Mouse (Mus musculus): ENCODE measurements at regions not wholly inside any gene's neighbourhood (a gene's known extent, or its start where the extent isn't known, plus 50 kb on each side); places are given as distances from the start of the nearest gene placed in this dataset.

- TF ChIP-seq CTCF (IDR thresholded peaks at IDR 0.05; ENCODE audit: borderline replicate concordance, extremely low read depth, insufficient read depth, insufficient read length) (no peak), POLR2A (IDR thresholded peaks at IDR 0.05; ENCODE audit: borderline replicate concordance, extremely low read depth, insufficient read depth, insufficient read length, poor library complexity, severe bottlenecking) (no peak)
- DNase-seq (ENCODE audit: low read depth) = peak; percentile 18
Observed at GRCm38 (mm10) chr6:139210256-139210655, 291.5 kb downstream of the Rergl start.

GRCm38 (mm10) chr6:139198601-139199000 is 303.2 kb downstream of the Rergl start:
- DNase-seq (ENCODE audit: low read depth) = peak; percentile 15
- TF ChIP-seq POLR2A (IDR thresholded peaks at IDR 0.05; ENCODE audit: borderline replicate concordance, extremely low read depth, insufficient read depth, insufficient read length, poor library complexity, severe bottlenecking) = no peak
- no peak for TF ChIP-seq CTCF (IDR thresholded peaks at IDR 0.05; ENCODE audit: borderline replicate concordance, extremely low read depth, insufficient read depth, insufficient read length)

- no peak for DNase-seq (ENCODE audit: low read depth)
- TF ChIP-seq CTCF (IDR thresholded peaks at IDR 0.05; ENCODE audit: borderline replicate concordance, extremely low read depth, insufficient read depth, insufficient read length) = no peak
- TF ChIP-seq POLR2A (IDR thresholded peaks at IDR 0.05; ENCODE audit: borderline replicate concordance, extremely low read depth, insufficient read depth, insufficient read length, poor library complexity, severe bottlenecking) = no peak
Observed at GRCm38 (mm10) chr6:139186431-139186830, 315.3 kb downstream of the Rergl start.

GRCm38 (mm10) chr6:139160352-139160751 is 341.4 kb downstream of the Rergl start:
- TF ChIP-seq CTCF (IDR thresholded peaks at IDR 0.05; ENCODE audit: borderline replicate concordance, extremely low read depth, insufficient read depth, insufficient read length) (no peak), POLR2A (IDR thresholded peaks at IDR 0.05; ENCODE audit: borderline replicate concordance, extremely low read depth, insufficient read depth, insufficient read length, poor library complexity, severe bottlenecking) (no peak)
- no peak for DNase-seq (ENCODE audit: low read depth)

- no peak for DNase-seq (ENCODE audit: low read depth)
- TF ChIP-seq CTCF (IDR thresholded peaks at IDR 0.05; ENCODE audit: borderline replicate concordance, extremely low read depth, insufficient read depth, insufficient read length) (no peak), POLR2A (IDR thresholded peaks at IDR 0.05; ENCODE audit: borderline replicate concordance, extremely low read depth, insufficient read depth, insufficient read length, poor library complexity, severe bottlenecking) (no peak)
Observed at GRCm38 (mm10) chr6:139159741-139160140, 342.0 kb downstream of the Rergl start.

GRCm38 (mm10) chr6:139154802-139155201 is 347.0 kb downstream of the Rergl start:
- peak; percentile 44 for DNase-seq (ENCODE audit: low read depth)
- no peak for TF ChIP-seq CTCF (IDR thresholded peaks at IDR 0.05; ENCODE audit: borderline replicate concordance, extremely low read depth, insufficient read depth, insufficient read length)
- TF ChIP-seq POLR2A (IDR thresholded peaks at IDR 0.05; ENCODE audit: borderline replicate concordance, extremely low read depth, insufficient read depth, insufficient read length, poor library complexity, severe bottlenecking) = no peak

GRCm38 (mm10) chr6:139135693-139136092 is 366.1 kb downstream of the Rergl start:
- no peak for TF ChIP-seq POLR2A (IDR thresholded peaks at IDR 0.05; ENCODE audit: borderline replicate concordance, extremely low read depth, insufficient read depth, insufficient read length, poor library complexity, severe bottlenecking)
- TF ChIP-seq CTCF (IDR thresholded peaks at IDR 0.05; ENCODE audit: borderline replicate concordance, extremely low read depth, insufficient read depth, insufficient read length) = no peak

GRCm38 (mm10) chr6:139132083-139132679 is 369.6 kb downstream of the Rergl start:
- peak; percentile 52 for DNase-seq (ENCODE audit: low read depth)
- TF ChIP-seq POLR2A (IDR thresholded peaks at IDR 0.05; ENCODE audit: borderline replicate concordance, extremely low read depth, insufficient read depth, insufficient read length, poor library complexity, severe bottlenecking) (no peak), CTCF (IDR thresholded peaks at IDR 0.05; ENCODE audit: borderline replicate concordance, extremely low read depth, insufficient read depth, insufficient read length) (no peak)

More at GRCm38 (mm10) chr6:139135693-139136092, 366.1 kb downstream of the Rergl start:
- no peak for DNase-seq (ENCODE audit: low read depth)

GRCm38 (mm10) chr6:139108263-139108662 is 393.5 kb downstream of the Rergl start:
- no peak for TF ChIP-seq POLR2A (IDR thresholded peaks at IDR 0.05; ENCODE audit: borderline replicate concordance, extremely low read depth, insufficient read depth, insufficient read length, poor library complexity, severe bottlenecking)
- TF ChIP-seq CTCF (IDR thresholded peaks at IDR 0.05; ENCODE audit: borderline replicate concordance, extremely low read depth, insufficient read depth, insufficient read length) = no peak
- DNase-seq (ENCODE audit: low read depth) = no peak

GRCm38 (mm10) chr6:139103397-139103796 is 398.4 kb downstream of the Rergl start:
- no peak for DNase-seq (ENCODE audit: low read depth)
- TF ChIP-seq POLR2A (IDR thresholded peaks at IDR 0.05; ENCODE audit: borderline replicate concordance, extremely low read depth, insufficient read depth, insufficient read length, poor library complexity, severe bottlenecking) (no peak), CTCF (IDR thresholded peaks at IDR 0.05; ENCODE audit: borderline replicate concordance, extremely low read depth, insufficient read depth, insufficient read length) (no peak)

GRCm38 (mm10) chr6:139099273-139099672 is 402.5 kb downstream of the Rergl start:
- DNase-seq (ENCODE audit: low read depth) = no peak
- TF ChIP-seq CTCF (IDR thresholded peaks at IDR 0.05; ENCODE audit: borderline replicate concordance, extremely low read depth, insufficient read depth, insufficient read length) = no peak
- TF ChIP-seq POLR2A (IDR thresholded peaks at IDR 0.05; ENCODE audit: borderline replicate concordance, extremely low read depth, insufficient read depth, insufficient read length, poor library complexity, severe bottlenecking) = no peak

GRCm38 (mm10) chr6:139075433-139075832 is 417.1 kb upstream of the Igbp1b start:
- peak; percentile 59 for DNase-seq (ENCODE audit: low read depth)
- TF ChIP-seq POLR2A (IDR thresholded peaks at IDR 0.05; ENCODE audit: borderline replicate concordance, extremely low read depth, insufficient read depth, insufficient read length, poor library complexity, severe bottlenecking) = no peak
- no peak for TF ChIP-seq CTCF (IDR thresholded peaks at IDR 0.05; ENCODE audit: borderline replicate concordance, extremely low read depth, insufficient read depth, insufficient read length)
